Mouse (Mus musculus): Measurements from ENCODE around the gene Stk32c. TPM values are rescaled to one million over a fixed set of nuclear protein-coding genes. Genes with fewer than 3 reads are reported as not detected.

Gene Stk32c
- polyA plus RNA-seq, 1 experiment from 2014 or later = 0.11 TPM

DNA sequence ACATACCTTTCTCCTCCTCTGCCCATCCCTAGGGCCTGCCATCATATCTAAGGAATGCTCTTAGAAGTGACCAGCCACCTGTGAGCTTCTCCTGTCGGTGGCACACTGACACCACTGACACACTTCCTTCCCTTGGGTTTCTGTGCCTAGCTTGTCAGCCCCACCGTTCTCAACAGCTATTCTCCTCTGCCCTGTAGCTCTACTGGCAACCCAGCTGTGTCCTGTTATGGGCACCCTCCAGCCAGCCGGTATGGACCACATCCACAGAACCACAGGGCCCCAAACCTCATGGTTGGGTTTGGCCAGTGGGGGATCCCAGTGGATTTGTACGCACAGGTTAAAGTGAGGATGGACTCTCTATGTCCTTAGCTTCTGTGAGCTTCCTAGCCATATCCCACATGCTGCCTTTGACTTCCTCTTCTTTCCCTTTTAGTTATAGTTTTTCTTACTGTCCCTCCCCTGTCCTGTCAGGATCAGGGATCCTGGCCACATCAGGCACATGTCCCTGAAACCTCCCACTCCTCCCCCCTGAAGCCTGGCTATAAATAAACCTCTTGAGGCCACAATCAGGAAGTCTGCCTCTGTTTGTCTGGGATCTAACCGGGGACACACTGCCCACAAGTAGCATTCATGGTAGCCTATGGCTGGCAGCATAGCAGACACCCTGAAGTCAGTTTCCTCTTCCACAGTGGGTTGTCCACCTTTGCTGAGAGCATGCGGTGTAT lies 15.5 kb upstream of the Stk32c start:
- WGBS = 34% methylated on average over 6 of the region's 6 CpGs
- peak overlapping the region; percentile 37; the same call in 1 of the 2 replicates for H3K4me2 ChIP-seq

DNA sequence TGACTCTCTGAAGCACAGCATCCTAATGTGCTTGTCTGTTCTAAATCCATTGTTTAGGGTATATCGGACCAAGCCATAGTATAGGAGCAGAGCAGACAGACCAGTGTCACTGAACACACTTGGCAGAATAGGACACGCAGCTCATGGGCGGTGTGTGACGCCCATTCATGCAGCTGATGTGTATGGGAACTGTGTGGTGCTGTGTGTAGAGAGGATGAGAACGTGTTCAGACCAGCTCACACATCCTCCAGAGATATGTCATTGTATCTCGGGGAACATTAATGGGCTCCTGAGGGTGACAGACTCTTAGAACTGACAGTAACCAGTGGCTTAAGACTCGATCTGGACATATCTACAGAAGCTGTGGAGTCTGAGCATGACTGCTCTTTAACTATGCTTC lies 13.3 kb upstream of the Stk32c start:
- Histone ChIP-seq H3K4me1 (peaks cover 49% of the 10 kb centered on the region), H3K9me3 (no peaks in the 10 kb centered on the region), H3K9ac (no peak overlapping the region), H3K36me3 (no peaks in the 10 kb centered on the region), H3K4me2 (no peak overlapping the region), H3K27ac (replicated peaks) (no peak overlapping the region), H3K4me3 (no peak overlapping the region), H3K27me3 (replicated peaks) (no peaks in the 10 kb centered on the region)
- 76% methylated on average over 7 of the region's 7 CpGs for WGBS
- no peak for ATAC-seq (ENCODE audit: extremely low read depth, insufficient number of reproducible peaks, low FRiP score, low TSS enrichment)

More for the DNA sequence above, 15.5 kb upstream of the Stk32c start:
- Histone ChIP-seq H3K4me3 (no peak overlapping the region), H3K4me1 (peaks cover 49% of the 10 kb centered on the region), H3K27me3 (replicated peaks) (no peaks in the 10 kb centered on the region), H3K27ac (replicated peaks) (peak overlapping the region; percentile 86), H3K9me3 (no peaks in the 10 kb centered on the region), H3K36me3 (no peaks in the 10 kb centered on the region), H3K9ac (0 out of 2 replicates have a peak overlapping the region, but pooled peaks have one; percentile 2)
- no peak for ATAC-seq (ENCODE audit: extremely low read depth, insufficient number of reproducible peaks, low FRiP score, low TSS enrichment)

GRCm38 (mm10) chr7:139224725-139225124 lies 11.6 kb upstream of the Stk32c start:
- Histone ChIP-seq H3K27ac (replicated peaks) (peak overlapping the region; percentile 6), H3K36me3 (no peaks in the 10 kb centered on the region), H3K9me3 (no peaks in the 10 kb centered on the region), H3K4me3 (no peak overlapping the region), H3K27me3 (replicated peaks) (no peaks in the 10 kb centered on the region), H3K9ac (no peak overlapping the region), H3K4me1 (peaks cover 46% of the 10 kb centered on the region), H3K4me2 (no peak overlapping the region)
- WGBS = 44% methylated on average over 8 of the region's 8 CpGs
- ATAC-seq (ENCODE audit: extremely low read depth, insufficient number of reproducible peaks, low FRiP score, low TSS enrichment) = no peak

DNA sequence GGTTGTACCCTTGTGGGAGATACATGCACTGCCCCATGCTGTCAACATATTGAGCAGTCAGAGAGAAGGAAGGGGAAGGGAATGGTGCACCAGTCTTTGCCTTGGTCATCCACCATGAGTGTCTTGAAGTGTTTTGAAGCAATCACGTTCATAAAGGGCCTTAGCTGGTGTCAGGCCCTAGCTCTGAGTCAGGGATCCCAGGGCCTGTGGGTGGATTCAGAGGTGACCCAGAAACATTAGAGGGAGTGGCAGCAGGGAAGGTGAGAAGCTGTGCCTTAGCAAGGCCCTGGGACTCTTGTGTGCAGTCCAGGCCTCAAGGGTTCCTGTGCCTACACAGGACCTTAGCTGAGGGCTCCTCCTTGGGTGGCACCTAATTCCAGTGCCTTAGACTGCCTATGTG lies 11.0 kb upstream of the Stk32c start:
- no peak overlapping the region for H3K4me3 ChIP-seq
- H3K4me2 ChIP-seq = no peak overlapping the region
- H3K9me3 ChIP-seq = no peaks in the 10 kb centered on the region
- H3K27ac ChIP-seq (replicated peaks) = peak overlapping the region; percentile 6; the same call in 1 of the 2 replicates
- H3K9ac ChIP-seq = no peak overlapping the region
- H3K4me1 ChIP-seq = peaks cover 46% of the 10 kb centered on the region
- no peaks in the 10 kb centered on the region for H3K27me3 ChIP-seq (replicated peaks)
- no peak for ATAC-seq (ENCODE audit: extremely low read depth, insufficient number of reproducible peaks, low FRiP score, low TSS enrichment)
- 73% methylated on average over 1 of the region's 1 CpGs for WGBS
- H3K36me3 ChIP-seq = no peaks in the 10 kb centered on the region

- peaks cover 35% of the 10 kb centered on the region for H3K4me1 ChIP-seq
- H3K36me3 ChIP-seq = no peaks in the 10 kb centered on the region
- no peak overlapping the region for H3K9ac ChIP-seq
- H3K27ac ChIP-seq (replicated peaks) = no peak overlapping the region
- no peak overlapping the region for H3K4me3 ChIP-seq
- 71% methylated on average over 4 of the region's 4 CpGs for WGBS
- H3K27me3 ChIP-seq (replicated peaks) = no peaks in the 10 kb centered on the region
- H3K9me3 ChIP-seq = no peaks in the 10 kb centered on the region
- no peak overlapping the region for H3K4me2 ChIP-seq
- ATAC-seq (ENCODE audit: extremely low read depth, insufficient number of reproducible peaks, low FRiP score, low TSS enrichment) = no peak
Measured at GRCm38 (mm10) chr7:139222341-139222740, 9.2 kb upstream of the Stk32c start.

GRCm38 (mm10) chr7:139221856-139222255 lies 8.7 kb upstream of the Stk32c start:
- Histone ChIP-seq H3K4me1 (peaks cover 34% of the 10 kb centered on the region), H3K27ac (replicated peaks) (no peak overlapping the region), H3K9me3 (no peaks in the 10 kb centered on the region), H3K27me3 (replicated peaks) (no peaks in the 10 kb centered on the region), H3K4me2 (no peak overlapping the region), H3K4me3 (no peak overlapping the region), H3K9ac (no peak overlapping the region), H3K36me3 (no peaks in the 10 kb centered on the region)
- WGBS = 85% methylated on average over 2 of the region's 2 CpGs
- no peak for ATAC-seq (ENCODE audit: extremely low read depth, insufficient number of reproducible peaks, low FRiP score, low TSS enrichment)

DNA sequence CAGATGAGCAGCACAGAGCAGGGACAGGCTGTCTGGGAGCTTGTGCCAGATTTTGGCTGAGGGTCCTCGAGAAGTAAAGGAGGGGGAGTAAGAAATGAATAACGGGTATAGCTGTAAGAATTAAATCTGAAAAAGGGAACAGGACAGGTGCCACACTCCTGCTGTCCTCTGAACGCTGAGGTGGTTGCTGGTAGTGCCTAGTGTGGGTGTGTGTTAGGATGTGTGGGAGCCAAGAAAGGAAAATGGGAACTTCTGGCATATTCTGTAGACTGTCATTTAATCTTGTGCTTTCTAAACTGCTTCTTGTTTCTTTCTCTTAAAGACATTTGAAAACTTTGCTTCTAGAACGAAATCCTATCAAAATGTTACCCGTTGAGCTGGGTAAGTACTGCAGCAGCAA lies 8.0 kb upstream of the Stk32c start:
- WGBS = 66% methylated on average over 5 of the region's 5 CpGs
- H3K9ac ChIP-seq = no peak overlapping the region
- peaks cover 36% of the 10 kb centered on the region for H3K4me1 ChIP-seq
- no peak overlapping the region for H3K4me2 ChIP-seq
- H3K27ac ChIP-seq (replicated peaks) = no peak overlapping the region
- H3K9me3 ChIP-seq = no peaks in the 10 kb centered on the region
- no peak for ATAC-seq (ENCODE audit: extremely low read depth, insufficient number of reproducible peaks, low FRiP score, low TSS enrichment)
- H3K4me3 ChIP-seq = no peak overlapping the region
- H3K36me3 ChIP-seq = no peaks in the 10 kb centered on the region
- no peaks in the 10 kb centered on the region for H3K27me3 ChIP-seq (replicated peaks)

- H3K4me3 ChIP-seq = no peak overlapping the region
- no peak for ATAC-seq (ENCODE audit: extremely low read depth, insufficient number of reproducible peaks, low FRiP score, low TSS enrichment)
- no peaks in the 10 kb centered on the region for H3K36me3 ChIP-seq
- no peak overlapping the region for H3K9ac ChIP-seq
- no peak overlapping the region for H3K27ac ChIP-seq (replicated peaks)
- H3K4me2 ChIP-seq = no peak overlapping the region
- H3K4me1 ChIP-seq = peaks cover 35% of the 10 kb centered on the region
- H3K27me3 ChIP-seq (replicated peaks) = no peaks in the 10 kb centered on the region
- no peaks in the 10 kb centered on the region for H3K9me3 ChIP-seq
- 43% methylated on average over 2 of the region's 2 CpGs for WGBS
Measured at GRCm38 (mm10) chr7:139220303-139220702, 7.2 kb upstream of the Stk32c start.

DNA sequence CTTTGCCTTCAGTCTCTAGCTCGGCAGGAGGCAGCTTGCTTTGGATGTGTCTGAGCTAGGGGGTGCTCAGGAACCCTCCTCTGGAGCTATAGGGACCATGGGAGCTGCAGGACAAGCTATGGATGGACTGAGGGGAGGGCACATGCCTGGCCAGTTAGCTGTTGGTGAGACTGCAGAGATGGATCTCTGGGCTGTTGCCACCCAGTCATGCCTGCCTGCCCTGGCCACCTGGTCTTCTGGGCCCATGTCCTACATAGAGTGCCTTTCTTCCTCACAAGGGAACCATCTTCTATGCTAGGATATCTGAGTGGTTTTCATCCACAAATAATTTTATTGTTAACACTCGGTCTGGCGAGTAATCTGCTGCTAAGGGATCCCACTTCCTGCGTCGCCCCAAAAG lies 6.4 kb upstream of the Stk32c start:
- H3K36me3 ChIP-seq = no peaks in the 10 kb centered on the region
- H3K9me3 ChIP-seq = no peaks in the 10 kb centered on the region
- H3K4me1 ChIP-seq = peaks cover 27% of the 10 kb centered on the region
- H3K4me2 ChIP-seq = no peak overlapping the region
- WGBS = 79% methylated on average over 5 of the region's 5 CpGs
- H3K27me3 ChIP-seq (replicated peaks) = no peaks in the 10 kb centered on the region
- H3K27ac ChIP-seq (replicated peaks) = no peak overlapping the region; the same call in 1 of the 2 replicates
- H3K9ac ChIP-seq = no peak overlapping the region
- H3K4me3 ChIP-seq = no peak overlapping the region
- no peak for ATAC-seq (ENCODE audit: extremely low read depth, insufficient number of reproducible peaks, low FRiP score, low TSS enrichment)

GRCm38 (mm10) chr7:139218641-139219415 lies 5.7 kb upstream of the Stk32c start:
- H3K4me2 ChIP-seq = no peak overlapping the region
- 36% methylated on average over 6 of the region's 6 CpGs for WGBS
- H3K36me3 ChIP-seq = no peaks in the 10 kb centered on the region
- no peaks in the 10 kb centered on the region for H3K27me3 ChIP-seq (replicated peaks)
- no peak overlapping the region for H3K9ac ChIP-seq
- H3K9me3 ChIP-seq = no peaks in the 10 kb centered on the region
- H3K4me1 ChIP-seq = peaks cover 25% of the 10 kb centered on the region
- H3K27ac ChIP-seq (replicated peaks) = peak overlapping the region; percentile 3; the same call in 1 of the 2 replicates
- no peak for ATAC-seq (ENCODE audit: extremely low read depth, insufficient number of reproducible peaks, low FRiP score, low TSS enrichment)
- no peak overlapping the region for H3K4me3 ChIP-seq

- Histone ChIP-seq H3K4me2 (no peak overlapping the region), H3K27ac (replicated peaks) (peak overlapping the region; percentile 24; the same call in 1 of the 2 replicates), H3K9ac (no peak overlapping the region), H3K4me3 (no peak overlapping the region), H3K4me1 (peaks cover 36% of the 10 kb centered on the region), H3K9me3 (no peaks in the 10 kb centered on the region), H3K27me3 (replicated peaks) (no peaks in the 10 kb centered on the region), H3K36me3 (no peaks in the 10 kb centered on the region)
- no peak for ATAC-seq (ENCODE audit: extremely low read depth, insufficient number of reproducible peaks, low FRiP score, low TSS enrichment)
- WGBS = 74% methylated on average over 7 of the region's 7 CpGs
Measured at GRCm38 (mm10) chr7:139217046-139217445, 3.9 kb upstream of the Stk32c start.

Data from heart, embryonic 13.5 days (tissue).